Mouse (Mus musculus): Measurements from ENCODE around the gene Slu7. TPM values are rescaled to one million over a fixed set of nuclear protein-coding genes. Genes with fewer than 3 reads are reported as not detected.

Gene Slu7
- total and polyA plus RNA-seq, 2 experiments from 2014 or later = 7.2 to 31.7 TPM

GRCm38 (mm10) chr11:43485855-43486254 is 52.3 kb downstream of the Slu7 start:
- DNase-seq (ENCODE audit: low spot score) = no peak

DNA sequence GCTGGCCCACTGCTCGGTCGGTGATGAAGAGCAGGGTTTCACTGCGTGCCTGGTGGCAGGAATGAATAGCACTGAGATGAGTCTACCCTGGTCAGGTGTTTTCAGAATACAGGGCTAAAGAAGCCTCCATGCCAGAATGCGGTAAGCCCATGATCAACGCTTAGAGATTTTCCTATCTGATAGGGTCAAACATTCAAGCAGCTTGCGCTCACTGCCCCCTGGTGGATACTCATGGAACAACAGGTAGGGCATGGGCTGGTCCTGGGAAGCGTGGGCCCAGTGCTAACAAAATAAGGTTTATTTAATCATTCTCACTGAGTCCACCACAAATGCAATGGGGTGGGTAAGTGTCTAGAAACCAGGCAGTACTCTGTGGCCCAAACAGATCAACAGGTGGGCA is 59.1 kb downstream of the Slu7 start:
- 37% methylated on average over 7 of the region's 7 CpGs for WGBS
- Histone ChIP-seq H3K27me3 (ENCODE audit: control insufficient read depth, insufficient read depth, low read length) (no peaks in the 10 kb centered on the region), H3K36me3 (replicated peaks; ENCODE audit: control insufficient read depth, insufficient read depth, low read length) (no peaks in the 10 kb centered on the region), H3K4me3 (ENCODE audit: low read depth, low read length) (no peak overlapping the region), H3K4me1 (ENCODE audit: control insufficient read depth, insufficient read depth) (no peaks in the 10 kb centered on the region; the same call in 1 of the 2 replicates), H3K9ac (replicated peaks; ENCODE audit: low read depth, low read length) (no peak overlapping the region), H3K27ac (ENCODE audit: low read depth) (no peak overlapping the region), H3K9me3 (replicated peaks; ENCODE audit: control insufficient read depth, low read length) (no peaks in the 10 kb centered on the region), H3K4me2 (ENCODE audit: low read depth, low read length) (no peak overlapping the region)
- ATAC-seq (ENCODE audit: insufficient read depth, low read depth) = no peak
- TF ChIP-seq EP300 (IDR thresholded peaks at IDR 0.05; ENCODE audit: low read depth) = no peak
- TF ChIP-seq CTCF (IDR thresholded peaks at IDR 0.05; ENCODE audit: low read depth) = peak; percentile 97
- no peak for DNase-seq (ENCODE audit: low spot score)

More at GRCm38 (mm10) chr11:43485855-43486254, 52.3 kb downstream of the Slu7 start:
- no peak for TF ChIP-seq CTCF (IDR thresholded peaks at IDR 0.05; ENCODE audit: low read depth)
- no peak for TF ChIP-seq EP300 (IDR thresholded peaks at IDR 0.05; ENCODE audit: low read depth)
- no peak for ATAC-seq (ENCODE audit: insufficient read depth, low read depth)
- Histone ChIP-seq H3K4me2 (ENCODE audit: low read depth, low read length) (no peak overlapping the region), H3K9ac (replicated peaks; ENCODE audit: low read depth, low read length) (no peak overlapping the region), H3K9me3 (replicated peaks; ENCODE audit: control insufficient read depth, low read length) (no peaks in the 10 kb centered on the region), H3K36me3 (replicated peaks; ENCODE audit: control insufficient read depth, insufficient read depth, low read length) (no peaks in the 10 kb centered on the region), H3K4me1 (ENCODE audit: control insufficient read depth, insufficient read depth) (peaks cover 17% of the 10 kb centered on the region), H3K27ac (ENCODE audit: low read depth) (no peak overlapping the region), H3K4me3 (ENCODE audit: low read depth, low read length) (no peak overlapping the region), H3K27me3 (ENCODE audit: control insufficient read depth, insufficient read depth, low read length) (no peaks in the 10 kb centered on the region)
- WGBS = 82% methylated on average over 9 of the region's 9 CpGs

- no peak for DNase-seq (ENCODE audit: low spot score)
Observed at GRCm38 (mm10) chr11:43493815-43494409, 60.4 kb downstream of the Slu7 start.

DNA sequence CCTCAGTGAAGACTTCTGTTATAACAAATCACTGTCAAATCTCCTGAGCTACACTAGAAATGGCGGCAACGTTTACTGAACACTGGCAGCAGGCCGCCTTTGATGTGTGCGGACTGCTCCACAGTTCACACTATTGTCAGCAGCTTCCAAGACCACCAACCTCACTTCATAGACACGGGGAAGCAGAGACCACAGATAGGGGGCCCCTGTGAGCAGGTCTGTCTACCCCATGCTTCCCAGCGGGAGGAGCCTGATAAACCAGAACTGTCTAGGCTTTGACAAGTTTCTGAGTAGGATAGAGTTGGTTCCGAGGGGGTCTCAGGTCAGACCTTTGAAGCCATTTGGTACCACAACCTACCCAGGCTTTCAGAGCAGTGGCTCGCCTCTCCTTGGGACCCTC is 61.5 kb downstream of the Slu7 start:
- ATAC-seq (ENCODE audit: insufficient read depth, low read depth) (no peak; the same call in 1 of the 2 replicates), DNase-seq (ENCODE audit: low spot score) (no peak)
- TF ChIP-seq EP300 (IDR thresholded peaks at IDR 0.05; ENCODE audit: low read depth) (no peak), CTCF (IDR thresholded peaks at IDR 0.05; ENCODE audit: low read depth) (peak; percentile 38)
- 52% methylated on average over 8 of the region's 8 CpGs for WGBS
- Histone ChIP-seq H3K9me3 (replicated peaks; ENCODE audit: control insufficient read depth, low read length) (no peaks in the 10 kb centered on the region), H3K4me2 (ENCODE audit: low read depth, low read length) (no peak overlapping the region), H3K27me3 (ENCODE audit: control insufficient read depth, insufficient read depth, low read length) (no peaks in the 10 kb centered on the region), H3K9ac (replicated peaks; ENCODE audit: low read depth, low read length) (no peak overlapping the region), H3K36me3 (replicated peaks; ENCODE audit: control insufficient read depth, insufficient read depth, low read length) (no peaks in the 10 kb centered on the region), H3K4me3 (ENCODE audit: low read depth, low read length) (no peak overlapping the region), H3K4me1 (ENCODE audit: control insufficient read depth, insufficient read depth) (no peaks in the 10 kb centered on the region; the same call in 1 of the 2 replicates), H3K27ac (ENCODE audit: low read depth) (no peak overlapping the region)

More at GRCm38 (mm10) chr11:43493815-43494409, 60.4 kb downstream of the Slu7 start:
- no peak for TF ChIP-seq EP300 (IDR thresholded peaks at IDR 0.05; ENCODE audit: low read depth)
- TF ChIP-seq CTCF (IDR thresholded peaks at IDR 0.05; ENCODE audit: low read depth) = peak; percentile 94
- H3K9ac ChIP-seq (replicated peaks; ENCODE audit: low read depth, low read length) = no peak overlapping the region
- no peak overlapping the region for H3K4me2 ChIP-seq (ENCODE audit: low read depth, low read length)
- ATAC-seq (ENCODE audit: insufficient read depth, low read depth) = peak; percentile 49; the same call in 1 of the 2 replicates
- no peaks in the 10 kb centered on the region for H3K27me3 ChIP-seq (ENCODE audit: control insufficient read depth, insufficient read depth, low read length)
- no peak overlapping the region for H3K27ac ChIP-seq (ENCODE audit: low read depth)
- WGBS = 18% methylated on average over 6 of the region's 6 CpGs
- no peak overlapping the region for H3K4me3 ChIP-seq (ENCODE audit: low read depth, low read length)
- no peaks in the 10 kb centered on the region; the same call in 1 of the 2 replicates for H3K4me1 ChIP-seq (ENCODE audit: control insufficient read depth, insufficient read depth)
- H3K36me3 ChIP-seq (replicated peaks; ENCODE audit: control insufficient read depth, insufficient read depth, low read length) = no peaks in the 10 kb centered on the region
- no peaks in the 10 kb centered on the region for H3K9me3 ChIP-seq (replicated peaks; ENCODE audit: control insufficient read depth, low read length)

DNA sequence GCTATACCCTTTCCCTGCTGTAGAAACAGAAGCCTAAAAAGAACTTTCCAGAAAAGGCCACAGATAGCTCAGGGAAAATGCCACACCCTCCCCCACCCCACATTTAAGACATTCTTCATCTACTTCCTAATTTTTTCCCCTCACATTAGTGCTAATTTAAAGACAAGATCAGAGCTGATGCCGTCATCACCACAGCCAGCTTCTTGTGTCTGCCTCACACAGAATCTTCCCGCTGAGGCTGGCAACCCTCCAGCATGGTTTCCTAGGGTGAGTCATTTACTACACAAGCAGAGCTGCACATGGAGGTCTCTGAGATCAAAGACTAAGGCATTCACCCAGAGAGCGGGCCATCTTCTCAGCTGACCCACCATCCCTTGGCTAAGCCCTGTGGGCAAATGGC is 62.0 kb downstream of the Slu7 start:
- TF ChIP-seq EP300 (IDR thresholded peaks at IDR 0.05; ENCODE audit: low read depth) = no peak
- TF ChIP-seq CTCF (IDR thresholded peaks at IDR 0.05; ENCODE audit: low read depth) = no peak
- Histone ChIP-seq H3K4me3 (ENCODE audit: low read depth, low read length) (no peak overlapping the region), H3K9me3 (replicated peaks; ENCODE audit: control insufficient read depth, low read length) (no peaks in the 10 kb centered on the region), H3K4me1 (ENCODE audit: control insufficient read depth, insufficient read depth) (no peaks in the 10 kb centered on the region; the same call in 1 of the 2 replicates), H3K4me2 (ENCODE audit: low read depth, low read length) (no peak overlapping the region), H3K9ac (replicated peaks; ENCODE audit: low read depth, low read length) (no peak overlapping the region), H3K27me3 (ENCODE audit: control insufficient read depth, insufficient read depth, low read length) (no peaks in the 10 kb centered on the region), H3K36me3 (replicated peaks; ENCODE audit: control insufficient read depth, insufficient read depth, low read length) (no peaks in the 10 kb centered on the region), H3K27ac (ENCODE audit: low read depth) (no peak overlapping the region)
- ATAC-seq (ENCODE audit: insufficient read depth, low read depth) (no peak), DNase-seq (ENCODE audit: low spot score) (peak; percentile 58)
- WGBS = 16% methylated on average over 3 of the region's 3 CpGs

Other genes starting within 250 kb of the Slu7 start
- gene Pttg1, start 7.5 kb upstream of the Slu7 start, total RNA-seq (2014; rRNA removed; ENCODE audit: low replicate concordance) = 78.1 and 88.3 TPM in 2 replicates
- 179 and 190 TPM in 2 replicates for gene Pttg1, start 7.5 kb upstream of the Slu7 start, polyA plus RNA-seq (2015; fragmentation: Nextera tagmentation; extraction: Ambion mirVana)
- gene C1qtnf2, start 40.5 kb downstream of the Slu7 start, total RNA-seq (2014; rRNA removed; ENCODE audit: low replicate concordance) = 6.3 and 14.3 TPM in 2 replicates
- gene C1qtnf2, start 40.5 kb downstream of the Slu7 start, polyA plus RNA-seq (2015; fragmentation: Nextera tagmentation; extraction: Ambion mirVana) = 13.9 and 14.0 TPM in 2 replicates
- 8.9 and 10.8 TPM in 2 replicates for gene Ccnjl, start 95.0 kb downstream of the Slu7 start, total RNA-seq (2014; rRNA removed; ENCODE audit: low replicate concordance)
- 10.1 and 11.7 TPM in 2 replicates for gene Ccnjl, start 95.0 kb downstream of the Slu7 start, polyA plus RNA-seq (2015; fragmentation: Nextera tagmentation; extraction: Ambion mirVana)
- 0.08 and 1.0 TPM in 2 replicates for gene 4933415A04Rik, start 153.3 kb downstream of the Slu7 start, total RNA-seq (2014; rRNA removed; ENCODE audit: low replicate concordance)
- 4.8 and 5.5 TPM in 2 replicates for gene 4933415A04Rik, start 153.3 kb downstream of the Slu7 start, polyA plus RNA-seq (2015; fragmentation: Nextera tagmentation; extraction: Ambion mirVana)
- not detected in 2 replicates for gene Fabp6, start 167.8 kb downstream of the Slu7 start, total RNA-seq (2014; rRNA removed; ENCODE audit: low replicate concordance)
- gene Fabp6, start 167.8 kb downstream of the Slu7 start, polyA plus RNA-seq (2015; fragmentation: Nextera tagmentation; extraction: Ambion mirVana) = not detected in 2 replicates
- 16.0 and 16.9 TPM in 2 replicates for gene Pwwp2a, start 248.3 kb downstream of the Slu7 start, total RNA-seq (2014; rRNA removed; ENCODE audit: low replicate concordance)
- 11.9 and 12.4 TPM in 2 replicates for gene Pwwp2a, start 248.3 kb downstream of the Slu7 start, polyA plus RNA-seq (2015; fragmentation: Nextera tagmentation; extraction: Ambion mirVana)

Measured in heart, postnatal 0 days (tissue).